In the genomic region with DNA sequence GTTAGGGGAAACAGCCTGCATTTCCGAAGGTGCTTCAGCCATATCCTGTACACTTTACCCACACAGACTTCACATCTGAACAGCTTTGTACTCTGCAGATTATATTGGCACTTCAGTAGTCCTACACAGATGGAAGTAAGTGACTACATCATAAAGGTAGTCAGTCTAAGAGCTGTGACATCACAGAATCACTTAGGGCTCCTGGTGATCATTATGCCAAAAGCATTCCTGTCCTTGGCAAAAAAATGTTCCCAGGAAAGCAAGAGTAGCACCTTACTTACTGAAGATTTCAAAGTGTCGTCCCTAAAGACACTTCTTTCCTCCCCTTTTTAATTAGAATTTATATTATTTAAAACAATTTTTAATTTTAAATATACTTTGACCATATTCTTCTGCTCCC, we compare ENCODE assay signal across 48 mouse cellular contexts. TPM values are rescaled to one million over a fixed set of nuclear protein-coding genes. Genes with fewer than 3 reads are reported as not detected.
"Had no signal": no experiment of that assay in that cellular context is flagged by ENCODE, and none has a peak within 500 bp of the region (broad histone marks: within the 10 kb centered on the region; RNA-seq: fewer than 3 reads in every experiment).

A gene (minus strand): TSS at position 101 of the 400 bp plus-strand sequence.

- H3K27me3 ChIP-seq: heart, embryonic 12.5 days; heart, embryonic 13.5 days; heart, embryonic 15.5 days; hindbrain, embryonic 12.5 days; hindbrain, embryonic 13.5 days; hindbrain, embryonic 15.5 days; intestine, embryonic 15.5 days; kidney, embryonic 15.5 days had no signal

- H3K4me1 ChIP-seq: heart, embryonic 10.5 days; heart, embryonic 12.5 days; heart, embryonic 13.5 days; heart, embryonic 15.5 days; hindbrain, embryonic 10.5 days; hindbrain, embryonic 12.5 days; hindbrain, embryonic 13.5 days; hindbrain, embryonic 15.5 days; intestine, embryonic 15.5 days; kidney, embryonic 15.5 days had no signal

- H3K36me3 ChIP-seq: heart, embryonic 10.5 days; heart, embryonic 12.5 days; heart, embryonic 13.5 days; heart, embryonic 15.5 days; hindbrain, embryonic 10.5 days; hindbrain, embryonic 12.5 days; hindbrain, embryonic 13.5 days; hindbrain, embryonic 15.5 days; intestine, embryonic 15.5 days; kidney, embryonic 15.5 days had no signal

- DNase-seq: heart, postnatal 10 days; heart, postnatal 36 days; heart, postnatal 4 days; kidney, adult 11 months; kidney, adult 18-20 months; kidney, adult 2 months; kidney, adult 8-10 months; kidney, adult 9 months; kidney, postnatal 10 days; kidney, postnatal 14 days; kidney, postnatal 25 days; layer of hippocampus, adult 9-11 months; layer of hippocampus, postnatal 36 days had no signal

- H3K27ac ChIP-seq: heart, embryonic 10.5 days; heart, embryonic 13.5 days; heart, embryonic 15.5 days; hindbrain, embryonic 10.5 days; hindbrain, embryonic 12.5 days; hindbrain, embryonic 13.5 days; hindbrain, embryonic 14.5 days; hindbrain, embryonic 15.5 days; hindbrain, postnatal 0 days; intestine, embryonic 15.5 days; kidney, embryonic 15.5 days; kidney, postnatal 0 days; layer of hippocampus, adult 2 months had no signal

- H3K4me3 ChIP-seq: heart, embryonic 10.5 days; heart, embryonic 12.5 days; heart, embryonic 13.5 days; heart, embryonic 15.5 days; hindbrain, embryonic 10.5 days; hindbrain, embryonic 12.5 days; hindbrain, embryonic 13.5 days; hindbrain, embryonic 15.5 days; intestine, embryonic 15.5 days; kidney, embryonic 15.5 days; layer of hippocampus, adult 2 months had no signal

RNA-seq across cellular contexts. Expression of the gene that starts here (rescaled TPM):
- total RNA-seq: heart, postnatal 10 days; heart, postnatal 25 days; heart, postnatal 36 days; heart, postnatal 4 days; hematopoietic stem cell, adult 5-6 weeks; hindbrain, postnatal 0 days; layer of hippocampus, adult 18-20 months; layer of hippocampus, adult 2 months; layer of hippocampus, adult 8-10 months; layer of hippocampus, postnatal 10 days; layer of hippocampus, postnatal 14 days; layer of hippocampus, postnatal 25 days; layer of hippocampus, postnatal 36 days; left cerebral cortex, adult 18-20 months had no signal
- polyA plus RNA-seq: heart, embryonic 10.5 days; heart, embryonic 11.5 days; heart, embryonic 12.5 days; heart, embryonic 13.5 days; heart, embryonic 14.5 days; heart, embryonic 15.5 days; heart, embryonic 16.5 days; heart, postnatal 0 days; hindbrain, embryonic 10.5 days; hindbrain, embryonic 11.5 days; hindbrain, embryonic 12.5 days; hindbrain, embryonic 13.5 days; hindbrain, embryonic 14.5 days; hindbrain, embryonic 15.5 days; hindbrain, embryonic 16.5 days; hindbrain, postnatal 0 days; inflammation-experienced regulatory T-cells, adult 6 months; intestine, embryonic 14.5 days; intestine, embryonic 15.5 days; intestine, embryonic 16.5 days; intestine, postnatal 0 days; kidney, adult 2 months; kidney, embryonic 14.5 days; kidney, embryonic 15.5 days; kidney, embryonic 16.5 days; kidney, postnatal 0 days; large intestine, adult 2 months had no signal
